Mouse (Mus musculus): ENCODE results near the gene Scn8a. TPM values are rescaled to one million over a fixed set of nuclear protein-coding genes. Genes with fewer than 3 reads are reported as not detected.

Gene Scn8a
- total RNA-seq, 1 experiment from 2014 or later, result not detected

DNA sequence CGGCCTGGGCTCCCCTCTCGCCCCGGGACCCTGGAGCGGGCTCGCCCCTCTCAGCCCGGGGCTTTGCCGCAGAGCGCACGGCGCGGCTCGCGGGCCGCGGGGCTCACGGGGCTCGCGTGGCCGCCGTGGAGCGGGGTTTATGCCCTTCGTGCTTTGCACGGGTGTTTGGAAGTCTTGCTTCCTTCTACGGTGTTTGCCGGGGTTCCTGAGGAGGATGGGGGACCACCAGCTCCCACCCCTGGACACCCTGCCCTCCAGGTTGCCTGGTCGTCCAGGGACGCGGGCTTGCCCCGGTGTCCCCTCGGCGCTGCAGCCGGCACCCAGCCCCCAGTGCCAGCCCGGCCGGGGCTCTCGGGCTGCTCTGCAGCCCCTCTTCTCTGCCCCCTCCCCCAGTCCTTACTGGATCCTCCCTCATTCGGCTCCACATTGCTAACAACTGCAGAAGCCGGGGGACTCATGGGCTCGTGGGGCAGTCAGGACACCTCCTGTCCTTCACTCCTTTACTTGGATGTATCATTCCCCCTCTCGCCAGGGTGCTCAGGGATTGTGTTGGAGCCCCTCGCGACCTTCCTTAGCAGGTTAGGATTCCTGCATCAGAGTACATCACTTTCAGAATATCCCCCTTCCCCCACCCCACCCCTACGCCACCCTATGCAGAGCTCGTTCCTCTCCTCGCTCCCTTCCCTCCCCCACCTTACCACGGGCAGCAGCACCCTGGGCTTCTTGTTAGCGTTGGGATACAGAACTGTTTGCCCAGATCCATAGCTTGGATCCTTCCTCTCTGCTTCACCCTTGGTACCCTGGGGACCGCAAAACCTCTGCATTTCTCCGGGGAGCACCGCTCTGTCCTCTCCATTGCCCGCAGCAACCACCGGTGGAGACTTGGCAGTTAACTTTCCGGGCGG lies 1.7 kb downstream of the Scn8a start:
- no peak for ATAC-seq (replicated peaks; ENCODE audit: insufficient number of reproducible peaks, low FRiP score, low TSS enrichment, poor library complexity, severe bottlenecking)

DNA sequence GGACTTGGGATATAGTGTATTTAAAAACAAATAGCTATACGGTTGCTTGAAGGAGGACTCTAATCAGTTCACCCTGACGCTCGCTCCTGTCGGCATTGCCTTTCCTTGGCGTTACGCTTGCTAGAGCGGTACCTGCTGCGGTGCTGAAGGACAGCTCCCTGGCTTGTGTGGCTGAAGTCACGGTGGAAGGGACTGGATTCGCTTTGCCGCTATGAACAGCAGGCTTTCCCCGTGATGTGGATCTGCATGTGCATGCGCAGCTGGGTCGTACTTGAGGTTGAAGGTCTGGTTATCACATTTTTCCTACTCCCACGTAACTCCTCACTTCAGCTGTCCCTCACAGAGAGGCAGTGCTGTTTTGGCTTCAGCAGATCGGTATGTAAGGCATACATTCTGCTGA lies 3.5 kb downstream of the Scn8a start:
- no peak for ATAC-seq (replicated peaks; ENCODE audit: insufficient number of reproducible peaks, low FRiP score, low TSS enrichment, poor library complexity, severe bottlenecking)

DNA sequence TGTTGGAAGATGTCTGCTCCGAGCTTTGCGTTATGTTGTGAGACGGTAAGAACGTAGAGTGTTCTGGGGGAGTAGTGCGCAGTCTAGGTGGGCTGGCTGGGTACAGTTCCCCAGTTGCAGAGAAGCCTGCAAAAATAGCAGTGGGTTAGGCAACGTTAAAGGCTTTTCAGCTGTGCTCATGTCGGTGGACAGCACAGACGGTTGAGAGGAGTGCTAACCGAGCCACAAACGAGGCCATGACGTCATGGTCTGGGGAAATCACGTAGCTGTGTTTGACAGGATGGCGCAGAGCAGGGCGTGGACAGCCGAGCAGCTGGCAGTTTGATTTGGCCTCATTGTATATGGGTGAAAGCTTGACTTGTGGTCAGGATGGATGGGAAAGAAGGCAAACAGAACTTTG lies 9.4 kb downstream of the Scn8a start:
- ATAC-seq (replicated peaks; ENCODE audit: insufficient number of reproducible peaks, low FRiP score, low TSS enrichment, poor library complexity, severe bottlenecking), result no peak

- no peak for ATAC-seq (replicated peaks; ENCODE audit: insufficient number of reproducible peaks, low FRiP score, low TSS enrichment, poor library complexity, severe bottlenecking)
Measured at GRCm38 (mm10) chr15:100881385-100881784, 11.7 kb downstream of the Scn8a start.

GRCm38 (mm10) chr15:100884481-100884880 lies 14.8 kb downstream of the Scn8a start:
- no peak for ATAC-seq (replicated peaks; ENCODE audit: insufficient number of reproducible peaks, low FRiP score, low TSS enrichment, poor library complexity, severe bottlenecking)

DNA sequence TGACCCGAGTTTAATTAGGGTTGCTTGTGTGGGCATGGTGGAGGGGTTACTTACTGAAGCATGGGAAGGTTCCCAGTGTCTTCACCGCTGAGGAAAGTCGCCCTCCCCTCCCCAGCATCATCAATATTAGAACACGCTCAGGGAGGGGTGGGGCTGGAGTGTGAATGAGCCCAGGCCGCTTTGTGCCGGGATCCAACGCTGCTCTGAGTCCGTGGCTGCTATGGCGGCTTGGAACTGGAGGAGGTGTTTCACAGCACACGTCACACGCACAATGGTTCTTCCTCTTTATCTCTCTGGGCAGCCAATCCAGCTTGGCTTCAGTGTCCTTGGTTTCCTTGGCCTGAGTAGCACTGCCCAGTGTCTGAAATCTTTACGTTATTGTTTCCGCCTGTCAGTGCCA lies 22.3 kb downstream of the Scn8a start:
- ATAC-seq (replicated peaks; ENCODE audit: insufficient number of reproducible peaks, low FRiP score, low TSS enrichment, poor library complexity, severe bottlenecking), result no peak

DNA sequence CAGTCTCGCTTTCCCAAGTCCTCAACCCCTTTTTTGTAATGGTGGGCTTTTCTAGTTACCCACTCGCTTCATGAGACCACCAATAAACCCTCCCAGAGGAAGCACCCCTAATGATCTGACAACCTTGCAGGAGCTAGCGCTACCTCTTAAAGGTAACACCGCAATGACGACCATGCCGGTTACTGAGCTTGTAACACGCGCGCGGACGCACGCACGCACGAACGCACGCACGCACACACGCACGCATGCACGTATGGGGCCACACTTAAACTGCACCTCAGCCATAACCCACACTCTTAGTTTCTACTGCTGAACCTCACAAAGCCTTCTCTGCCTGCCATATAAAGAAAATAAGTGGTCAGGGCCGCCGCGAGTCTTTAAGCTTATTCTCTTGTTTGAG lies 26.8 kb downstream of the Scn8a start:
- ATAC-seq (replicated peaks; ENCODE audit: insufficient number of reproducible peaks, low FRiP score, low TSS enrichment, poor library complexity, severe bottlenecking), result no peak

- ATAC-seq (replicated peaks; ENCODE audit: insufficient number of reproducible peaks, low FRiP score, low TSS enrichment, poor library complexity, severe bottlenecking), result no peak
Measured at GRCm38 (mm10) chr15:100903811-100904210, 34.2 kb downstream of the Scn8a start.

DNA sequence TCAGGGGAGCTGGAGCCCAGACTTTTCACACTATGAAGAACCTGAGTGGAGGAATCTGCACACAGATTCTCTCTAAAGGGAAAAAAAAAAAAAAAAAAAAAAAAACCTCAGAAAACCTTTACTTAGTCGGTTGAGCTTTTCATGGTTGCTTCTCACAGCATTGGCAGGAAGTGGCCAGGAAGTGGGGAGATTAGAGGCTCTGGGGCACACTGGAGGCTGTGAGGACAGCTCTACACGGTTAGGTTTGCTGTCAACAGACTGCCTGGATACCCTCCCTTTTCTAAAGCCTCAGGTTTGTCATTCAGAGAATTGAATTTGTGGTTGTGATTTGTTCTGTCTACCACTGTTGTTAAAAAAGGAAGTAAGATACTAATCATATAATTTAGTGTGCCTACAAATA lies 35.3 kb downstream of the Scn8a start:
- ATAC-seq (replicated peaks; ENCODE audit: insufficient number of reproducible peaks, low FRiP score, low TSS enrichment, poor library complexity, severe bottlenecking), result no peak

DNA sequence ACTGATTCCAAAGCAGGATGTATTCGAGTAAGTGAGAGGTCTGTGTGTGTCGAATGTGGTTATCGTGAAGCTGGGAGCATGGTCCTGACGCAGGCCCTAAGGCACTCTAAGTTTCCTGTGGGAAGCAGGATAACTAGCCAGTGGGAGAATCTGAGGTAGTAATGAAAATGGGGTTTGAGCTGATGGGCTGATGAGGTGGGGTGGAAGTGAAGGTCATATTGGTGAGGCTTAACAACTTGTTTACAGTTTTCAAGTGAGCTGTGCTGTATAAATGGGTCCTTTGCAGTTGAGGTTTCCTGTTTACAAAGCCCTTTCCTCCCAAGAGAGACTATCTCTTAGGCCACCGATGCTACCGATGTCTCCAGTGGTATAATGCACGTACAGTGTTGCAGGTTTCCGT lies 36.1 kb downstream of the Scn8a start:
- no peak for ATAC-seq (replicated peaks; ENCODE audit: insufficient number of reproducible peaks, low FRiP score, low TSS enrichment, poor library complexity, severe bottlenecking)

DNA sequence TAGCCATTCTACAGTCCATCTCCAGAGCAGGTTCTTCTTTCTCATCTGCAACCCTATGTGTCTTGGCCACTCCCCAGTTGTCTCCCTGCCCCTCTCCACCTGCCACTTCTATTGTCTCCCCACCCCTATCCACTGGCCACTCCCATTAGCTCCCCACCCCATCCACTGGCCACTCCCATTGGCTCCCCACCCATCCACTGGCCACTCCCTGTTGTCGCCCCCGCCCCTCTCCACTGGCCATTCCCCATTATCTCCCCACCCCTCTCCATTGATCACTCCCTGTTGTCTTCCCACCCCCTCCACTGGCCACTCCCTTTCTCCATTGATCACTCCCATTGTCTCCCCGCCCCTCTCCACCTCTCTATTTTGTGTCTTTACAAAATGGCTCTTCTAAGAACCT lies 39.2 kb downstream of the Scn8a start:
- ATAC-seq (replicated peaks; ENCODE audit: insufficient number of reproducible peaks, low FRiP score, low TSS enrichment, poor library complexity, severe bottlenecking), result no peak

DNA sequence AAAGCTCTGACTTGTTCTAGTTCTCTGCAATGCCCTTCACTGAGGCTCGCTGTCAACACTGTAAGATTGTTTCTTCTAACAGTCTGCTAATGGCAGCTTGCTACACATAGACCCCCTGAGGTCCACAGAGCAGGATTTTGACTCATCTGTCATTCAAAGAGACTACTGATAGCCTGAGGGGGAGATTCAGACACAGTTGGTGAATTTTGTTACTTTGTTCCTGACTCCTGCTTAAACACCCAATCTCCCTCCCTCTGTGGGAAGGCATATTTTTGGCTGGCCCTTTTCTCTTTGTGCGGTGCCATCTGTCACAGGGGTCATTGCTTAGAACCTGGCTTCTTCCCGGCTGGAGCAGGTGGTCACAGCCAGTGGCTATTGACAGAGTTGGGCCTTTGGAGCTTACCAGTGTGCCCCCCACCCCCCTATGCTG lies 40.1 kb downstream of the Scn8a start:
- ATAC-seq (replicated peaks; ENCODE audit: insufficient number of reproducible peaks, low FRiP score, low TSS enrichment, poor library complexity, severe bottlenecking), result no peak

DNA sequence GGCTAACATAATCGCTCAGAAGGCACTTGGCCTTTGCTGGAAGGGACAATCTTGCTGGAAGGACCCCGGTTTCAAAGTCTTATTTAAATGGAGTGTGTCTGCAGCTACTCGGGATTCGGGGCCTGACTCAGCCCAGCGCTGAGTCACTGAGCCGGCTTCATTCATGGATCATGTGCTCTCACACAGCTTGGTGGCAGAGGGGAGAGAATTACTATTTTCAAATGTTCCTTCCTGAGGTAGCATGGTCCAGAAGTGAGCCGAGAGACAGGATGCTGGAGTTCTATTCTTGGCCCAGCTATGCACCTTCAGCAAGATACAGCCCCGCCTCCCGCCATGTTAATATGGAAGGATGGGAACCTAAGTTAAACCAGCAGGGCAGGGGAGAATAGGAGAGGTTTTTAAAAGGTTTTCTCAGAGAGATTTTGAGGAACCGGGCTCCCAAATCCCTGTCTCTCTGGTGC lies 40.8 kb downstream of the Scn8a start:
- ATAC-seq (replicated peaks; ENCODE audit: insufficient number of reproducible peaks, low FRiP score, low TSS enrichment, poor library complexity, severe bottlenecking), result no peak

GRCm38 (mm10) chr15:100912676-100913266 lies 43.1 kb downstream of the Scn8a start:
- no peak for ATAC-seq (replicated peaks; ENCODE audit: insufficient number of reproducible peaks, low FRiP score, low TSS enrichment, poor library complexity, severe bottlenecking)

- ATAC-seq (replicated peaks; ENCODE audit: insufficient number of reproducible peaks, low FRiP score, low TSS enrichment, poor library complexity, severe bottlenecking), result no peak
Measured at GRCm38 (mm10) chr15:100914734-100915242, 45.1 kb downstream of the Scn8a start.

- ATAC-seq (replicated peaks; ENCODE audit: insufficient number of reproducible peaks, low FRiP score, low TSS enrichment, poor library complexity, severe bottlenecking), result no peak
Measured at GRCm38 (mm10) chr15:100918046-100918445, 48.4 kb downstream of the Scn8a start.

- ATAC-seq (replicated peaks; ENCODE audit: insufficient number of reproducible peaks, low FRiP score, low TSS enrichment, poor library complexity, severe bottlenecking), result no peak
Measured at GRCm38 (mm10) chr15:100922210-100922609, 52.6 kb downstream of the Scn8a start.

DNA sequence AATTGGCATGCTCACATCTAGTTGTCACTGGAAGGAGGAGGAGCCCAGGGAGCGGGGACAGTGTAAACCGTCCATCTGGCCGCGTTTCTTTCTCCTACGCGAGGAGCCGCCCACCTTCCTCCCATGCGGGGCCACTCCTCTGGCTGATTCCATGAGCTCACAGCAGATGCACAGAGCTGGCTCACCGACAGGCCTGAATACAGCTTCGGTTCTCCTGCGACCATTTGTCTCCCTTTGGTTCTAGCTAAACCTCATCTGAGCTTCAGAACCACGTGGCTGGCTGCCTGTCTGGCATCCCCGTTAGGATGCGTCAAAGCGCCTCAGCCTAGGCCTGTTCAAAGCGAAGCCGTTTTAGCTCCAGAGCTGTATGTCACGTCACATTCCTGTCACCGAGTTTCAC lies 53.8 kb downstream of the Scn8a start:
- no peak for ATAC-seq (replicated peaks; ENCODE audit: insufficient number of reproducible peaks, low FRiP score, low TSS enrichment, poor library complexity, severe bottlenecking)

DNA sequence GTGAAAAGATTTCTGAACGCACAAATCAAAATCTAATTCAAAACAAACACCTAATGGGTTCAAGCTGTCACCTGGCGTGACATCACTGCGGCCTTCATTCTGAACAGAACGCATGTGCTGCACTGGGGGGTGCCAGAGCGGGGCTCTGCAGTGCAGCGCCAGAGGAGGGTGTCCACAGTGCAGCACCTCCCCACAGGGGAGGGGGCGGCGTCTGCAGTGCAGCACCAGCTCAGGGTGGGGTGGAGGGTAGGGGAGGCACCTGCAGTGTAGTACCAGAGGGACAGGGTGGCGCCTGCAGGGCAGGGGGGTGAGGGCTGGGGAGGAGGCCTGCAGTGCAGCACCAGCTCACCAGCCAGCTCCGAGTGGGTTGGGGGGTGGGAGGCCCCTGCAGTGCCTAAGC lies 55.3 kb downstream of the Scn8a start:
- no peak for ATAC-seq (replicated peaks; ENCODE audit: insufficient number of reproducible peaks, low FRiP score, low TSS enrichment, poor library complexity, severe bottlenecking)

GRCm38 (mm10) chr15:100930477-100930876 lies 60.8 kb downstream of the Scn8a start:
- ATAC-seq (replicated peaks; ENCODE audit: insufficient number of reproducible peaks, low FRiP score, low TSS enrichment, poor library complexity, severe bottlenecking), result no peak
